Mouse (Mus musculus): Measurements from ENCODE around the gene Igfals. TPM values are rescaled to one million over a fixed set of nuclear protein-coding genes. Genes with fewer than 3 reads are reported as not detected.

Gene Igfals
- polyA plus RNA-seq, 1 experiment from 2014 or later: 4.8 TPM

- H3K9ac ChIP-seq (replicated peaks; ENCODE audit: low read depth): peak within 1 kb of the TSS; percentile 65
- ATAC-seq: peak; percentile 99
- H3K36me3 ChIP-seq (ENCODE audit: insufficient read depth, low read length): 0 out of 2 replicates have a peak, but pooled peaks cover 7% of the 10 kb centered on the region
- H3K9me3 ChIP-seq (ENCODE audit: low read length): no peaks in the 10 kb centered on the region
- TF ChIP-seq EP300 (IDR thresholded peaks at IDR 0.05): no peak
- peak; percentile 46; the same call in 1 of the 2 replicates for TF ChIP-seq CTCF (IDR thresholded peaks at IDR 0.05)
- peak; percentile 99 for DNase-seq (ENCODE audit: low spot score)
- peak within 1 kb of the TSS; percentile 74 for H3K4me3 ChIP-seq (ENCODE audit: low read depth, low read length)
- H3K4me1 ChIP-seq (ENCODE audit: insufficient read depth, low read depth, low read length): peaks cover 6% of the 10 kb centered on the region; the same call in 1 of the 2 replicates
- no peaks in the 10 kb centered on the region for H3K27me3 ChIP-seq (replicated peaks; ENCODE audit: insufficient read depth, low read length)
- WGBS: 0% methylated on average over 55 of the region's 58 CpGs
- H3K4me2 ChIP-seq (replicated peaks; ENCODE audit: low read depth, low read length): peak within 1 kb of the TSS; percentile 84
- peak within 1 kb of the TSS; percentile 89 for H3K27ac ChIP-seq (ENCODE audit: low read length)
Observed at GRCm38 (mm10) chr17:24850065-24850772, 15.6 kb upstream of the Igfals start, which contains the start of gene Fahd1. TSS of gene Fahd1 (minus strand) at chr17:24850364.

GRCm38 (mm10) chr17:24850773-24851127, 15.0 kb upstream of the Igfals start:
- Histone ChIP-seq H3K4me2 (replicated peaks; ENCODE audit: low read depth, low read length) (peak overlapping the region; percentile 84), H3K36me3 (ENCODE audit: insufficient read depth, low read length) (0 out of 2 replicates have a peak, but pooled peaks cover 7% of the 10 kb centered on the region), H3K9me3 (ENCODE audit: low read length) (no peaks in the 10 kb centered on the region), H3K27me3 (replicated peaks; ENCODE audit: insufficient read depth, low read length) (no peaks in the 10 kb centered on the region), H3K9ac (replicated peaks; ENCODE audit: low read depth) (peak overlapping the region; percentile 60), H3K27ac (ENCODE audit: low read length) (peak overlapping the region; percentile 89; the same call in 1 of the 2 replicates), H3K4me1 (ENCODE audit: insufficient read depth, low read depth, low read length) (peaks cover 6% of the 10 kb centered on the region; the same call in 1 of the 2 replicates), H3K4me3 (ENCODE audit: low read depth, low read length) (peak overlapping the region; percentile 74)
- ATAC-seq: no peak
- DNase-seq (ENCODE audit: low spot score): no peak
- under 1% methylated on average over 20 of the region's 20 CpGs for WGBS
- no peak; the same call in 1 of the 2 replicates for TF ChIP-seq CTCF (IDR thresholded peaks at IDR 0.05)
- no peak for TF ChIP-seq EP300 (IDR thresholded peaks at IDR 0.05)

GRCm38 (mm10) chr17:24851381-24852125, 14.2 kb upstream of the Igfals start:
- 73% methylated on average over 10 of the region's 10 CpGs for WGBS
- Histone ChIP-seq H3K9me3 (ENCODE audit: low read length) (no peaks in the 10 kb centered on the region), H3K9ac (replicated peaks; ENCODE audit: low read depth) (no peak overlapping the region), H3K27me3 (replicated peaks; ENCODE audit: insufficient read depth, low read length) (no peaks in the 10 kb centered on the region), H3K36me3 (ENCODE audit: insufficient read depth, low read length) (0 out of 2 replicates have a peak, but pooled peaks cover 7% of the 10 kb centered on the region), H3K4me1 (ENCODE audit: insufficient read depth, low read depth, low read length) (peaks cover 6% of the 10 kb centered on the region; the same call in 1 of the 2 replicates), H3K27ac (ENCODE audit: low read length) (no peak overlapping the region), H3K4me3 (ENCODE audit: low read depth, low read length) (0 out of 2 replicates have a peak overlapping the region, but pooled peaks have one; percentile 2), H3K4me2 (replicated peaks; ENCODE audit: low read depth, low read length) (peak overlapping the region; percentile 84)
- ATAC-seq: no peak
- TF ChIP-seq CTCF (IDR thresholded peaks at IDR 0.05): no peak
- DNase-seq (ENCODE audit: low spot score): no peak

DNA sequence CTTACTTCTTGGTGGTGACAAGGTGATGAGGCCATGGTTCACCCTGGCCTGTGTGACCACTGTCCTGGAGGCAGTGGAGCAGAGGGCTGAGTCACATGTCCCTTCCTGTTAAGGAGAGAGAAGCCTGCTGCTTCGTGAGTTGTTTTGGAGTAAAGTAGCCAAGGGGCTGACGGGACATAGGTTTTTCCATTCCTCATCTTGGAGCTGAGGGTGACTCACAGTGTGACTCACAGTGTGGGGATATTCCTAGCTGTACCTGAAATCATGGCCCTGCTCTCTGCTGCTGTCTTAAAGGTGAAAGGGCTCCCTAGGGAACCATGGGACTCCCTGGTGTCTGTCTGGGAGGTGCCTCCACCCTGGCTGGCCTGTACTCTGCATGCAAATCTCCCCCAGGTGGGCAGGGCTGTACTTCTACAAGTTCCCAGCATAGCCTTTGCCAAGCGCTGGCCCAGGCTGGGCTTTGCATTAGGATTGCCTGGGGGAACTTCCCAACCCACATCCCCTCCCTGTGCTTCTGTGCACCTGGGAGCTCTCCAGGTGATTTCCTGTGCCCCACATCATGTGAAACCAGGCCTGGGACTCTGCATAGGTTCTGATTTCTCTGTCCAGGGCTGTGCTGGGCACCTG, 9.8 kb upstream of the Igfals start:
- Histone ChIP-seq H3K4me1 (ENCODE audit: insufficient read depth, low read depth, low read length) (peaks cover 3% of the 10 kb centered on the region; the same call in 1 of the 2 replicates), H3K4me2 (replicated peaks; ENCODE audit: low read depth, low read length) (no peak overlapping the region), H3K4me3 (ENCODE audit: low read depth, low read length) (no peak overlapping the region), H3K9me3 (ENCODE audit: low read length) (no peaks in the 10 kb centered on the region), H3K9ac (replicated peaks; ENCODE audit: low read depth) (no peak overlapping the region), H3K27ac (ENCODE audit: low read length) (no peak overlapping the region), H3K27me3 (replicated peaks; ENCODE audit: insufficient read depth, low read length) (no peaks in the 10 kb centered on the region), H3K36me3 (ENCODE audit: insufficient read depth, low read length) (0 out of 2 replicates have a peak, but pooled peaks cover 8% of the 10 kb centered on the region)
- no peak for ATAC-seq
- DNase-seq (ENCODE audit: low spot score): no peak
- WGBS: 86% methylated on average over 3 of the region's 3 CpGs
- no peak for TF ChIP-seq CTCF (IDR thresholded peaks at IDR 0.05)
- no peak for TF ChIP-seq EP300 (IDR thresholded peaks at IDR 0.05)

GRCm38 (mm10) chr17:24856589-24856988, 9.2 kb upstream of the Igfals start:
- Histone ChIP-seq H3K36me3 (ENCODE audit: insufficient read depth, low read length) (peaks cover 14% of the 10 kb centered on the region; the same call in 1 of the 2 replicates), H3K27me3 (replicated peaks; ENCODE audit: insufficient read depth, low read length) (no peaks in the 10 kb centered on the region), H3K4me1 (ENCODE audit: insufficient read depth, low read depth, low read length) (no peaks in the 10 kb centered on the region), H3K9me3 (ENCODE audit: low read length) (no peaks in the 10 kb centered on the region), H3K27ac (ENCODE audit: low read length) (no peak overlapping the region), H3K9ac (replicated peaks; ENCODE audit: low read depth) (no peak overlapping the region), H3K4me2 (replicated peaks; ENCODE audit: low read depth, low read length) (no peak overlapping the region), H3K4me3 (ENCODE audit: low read depth, low read length) (no peak overlapping the region)
- ATAC-seq (no peak), DNase-seq (ENCODE audit: low spot score) (no peak)
- no peak for TF ChIP-seq EP300 (IDR thresholded peaks at IDR 0.05)
- no peak for TF ChIP-seq CTCF (IDR thresholded peaks at IDR 0.05)
- 89% methylated on average over 13 of the region's 13 CpGs for WGBS
